Mouse (Mus musculus): Measurements from ENCODE around the gene Atp6v1d. TPM values are rescaled to one million over a fixed set of nuclear protein-coding genes. Genes with fewer than 3 reads are reported as not detected.
A peak's percentile ranks its signal among the peaks of the same experiment; 100 is the strongest.

Gene Atp6v1d
- total RNA-seq (2012; rRNA removed), result 34.8 and 44.6 TPM in 2 replicates

GRCm38 (mm10) chr12:78861496-78862253, at the start of gene Atp6v1d, which contains the start of gene Eif2s1:
Atp6v1d (minus strand) TSS chr12:78861638.
Eif2s1 (plus strand) TSS chr12:78861819.
- peaks cover 3 to 4% of the 10 kb centered on the region in 2 experiments; a peak in 3 of 4 replicates for H3K4me1 ChIP-seq (ENCODE audit: control insufficient read depth in 2 of 2, insufficient read depth in 2 of 2, low read length in 2 of 2, poor library complexity in 1 of 2)
- TF ChIP-seq ZNF384 (IDR thresholded peaks at IDR 0.05; ENCODE audit: low read depth, low read length) (no peak), HCFC1 (IDR thresholded peaks at IDR 0.05; ENCODE audit: borderline replicate concordance, insufficient read depth, low read length) (peak; percentile 67; the same call in 1 of the 2 replicates)
- DNase-seq (ENCODE audit: low read depth, low spot score), result peak; percentile 98
- peak within 1 kb of the TSS; percentile 82 for H3K27ac ChIP-seq (ENCODE audit: insufficient read depth, low read depth, low read length, poor library complexity, severe bottlenecking)
- peak within 1 kb of the TSS; percentile 76 to 93 for H3K4me3 ChIP-seq (ENCODE audit: insufficient read depth in 1 of 2, low read depth in 1 of 2, low read length in 2 of 2, poor library complexity in 1 of 2, severe bottlenecking in 1 of 2)
- peak within 1 kb of the TSS; percentile 96 for H3K9ac ChIP-seq (ENCODE audit: insufficient read depth, low read depth, low read length, poor library complexity, severe bottlenecking)
- in situ Hi-C loops (cut with MboI; ENCODE audit: low sequenced_read_pairs in 2 of 2, unreplicated experiment in 2 of 2), result no loop called here
- no peaks in the 10 kb centered on the region; the same call in 1 of the 2 replicates for H3K36me3 ChIP-seq (ENCODE audit: control insufficient read depth, insufficient read depth, low read length, poor library complexity, severe bottlenecking)
- no peaks in the 10 kb centered on the region for H3K9me3 ChIP-seq (ENCODE audit: control insufficient read depth, insufficient read depth, low read depth, low read length)

DNA sequence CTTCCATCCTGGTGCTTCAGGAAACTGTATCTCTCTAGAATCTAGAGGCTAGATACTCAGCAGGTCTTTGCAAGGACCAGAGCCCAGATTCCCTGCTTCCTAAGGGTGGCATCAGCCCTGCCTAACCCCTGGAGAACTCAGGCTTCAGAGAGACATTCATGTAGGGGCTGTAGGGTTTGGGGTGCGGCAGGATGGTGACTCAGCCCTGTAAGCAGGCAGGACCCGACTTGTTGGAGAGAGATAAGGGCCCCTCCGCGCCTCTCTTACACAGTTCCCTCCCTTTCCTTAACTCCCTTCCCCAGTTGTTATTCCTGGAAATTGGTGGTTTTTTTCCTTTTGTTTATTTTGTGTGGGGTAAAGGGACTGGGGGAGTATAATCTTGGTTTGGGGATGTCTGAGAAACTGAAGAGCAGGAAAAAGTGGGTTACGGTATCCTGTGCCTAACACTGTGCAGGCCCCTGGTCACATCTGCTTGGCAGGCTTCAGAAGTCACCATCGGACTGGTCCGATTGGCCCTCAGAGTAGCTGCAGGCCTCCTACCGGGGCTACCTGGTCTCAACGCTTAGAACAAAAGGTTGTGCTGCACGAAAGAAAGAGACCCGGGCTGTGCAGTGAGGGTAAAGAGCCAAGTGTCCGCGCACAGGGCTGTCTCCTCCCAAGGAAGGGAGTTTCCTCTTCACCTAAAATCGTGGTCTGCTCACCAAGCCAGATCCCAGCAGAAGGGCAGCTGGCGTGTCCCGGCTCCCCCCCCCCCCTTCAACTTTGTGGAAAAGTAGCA, 49.4 kb upstream of the Atp6v1d start:
- no peak overlapping the region for H3K9ac ChIP-seq (ENCODE audit: insufficient read depth, low read depth, low read length, poor library complexity, severe bottlenecking)
- DNase-seq (ENCODE audit: low read depth, low spot score), result no peak
- in situ Hi-C loops (cut with MboI; ENCODE audit: low sequenced_read_pairs in 2 of 2, unreplicated experiment in 2 of 2), result loop anchor here in 1 of 2 experiments (10.0 kb wide), 1 partner anchor 174 kb away; the partner anchor contains the start of gene Pigh
- H3K4me1 ChIP-seq (ENCODE audit: control insufficient read depth in 2 of 2, insufficient read depth in 2 of 2, low read length in 2 of 2, poor library complexity in 1 of 2), result peaks cover 2 to 5% of the 10 kb centered on the region in 2 experiments; a peak in 2 of 4 replicates
- H3K27ac ChIP-seq (ENCODE audit: insufficient read depth, low read depth, low read length, poor library complexity, severe bottlenecking), result no peak overlapping the region
- peak overlapping the region; percentile 25 to 63; a peak in 2 of 4 replicates for H3K4me3 ChIP-seq (ENCODE audit: insufficient read depth in 1 of 2, low read depth in 1 of 2, low read length in 2 of 2, poor library complexity in 1 of 2, severe bottlenecking in 1 of 2)
- no peaks in the 10 kb centered on the region for H3K9me3 ChIP-seq (ENCODE audit: control insufficient read depth, insufficient read depth, low read depth, low read length)
- TF ChIP-seq MAFK (IDR thresholded peaks at IDR 0.05; ENCODE audit: insufficient read depth, low read depth, low read length), result no peak
- no peak for TF ChIP-seq ZC3H11A (IDR thresholded peaks at IDR 0.05; ENCODE audit: borderline replicate concordance, low read depth, low read length)
- TF ChIP-seq CHD2 (IDR thresholded peaks at IDR 0.05; ENCODE audit: low read depth, low read length), result no peak
- no peak for TF ChIP-seq HCFC1 (IDR thresholded peaks at IDR 0.05; ENCODE audit: borderline replicate concordance, insufficient read depth, low read length)
- TF ChIP-seq ZNF384 (IDR thresholded peaks at IDR 0.05; ENCODE audit: low read depth, low read length), result no peak
- H3K36me3 ChIP-seq (ENCODE audit: control insufficient read depth, insufficient read depth, low read length, poor library complexity, severe bottlenecking), result no peaks in the 10 kb centered on the region

- Histone ChIP-seq H3K9me3 (ENCODE audit: control insufficient read depth, insufficient read depth, low read depth, low read length) (no peaks in the 10 kb centered on the region), H3K27ac (ENCODE audit: insufficient read depth, low read depth, low read length, poor library complexity, severe bottlenecking) (no peak overlapping the region), H3K36me3 (ENCODE audit: control insufficient read depth, insufficient read depth, low read length, poor library complexity, severe bottlenecking) (no peaks in the 10 kb centered on the region), H3K9ac (ENCODE audit: insufficient read depth, low read depth, low read length, poor library complexity, severe bottlenecking) (no peak overlapping the region), H3K4me3 (ENCODE audit: insufficient read depth in 1 of 2, low read depth in 1 of 2, low read length in 2 of 2, poor library complexity in 1 of 2, severe bottlenecking in 1 of 2) (no peak overlapping the region), H3K4me1 (ENCODE audit: control insufficient read depth in 2 of 2, insufficient read depth in 2 of 2, low read length in 2 of 2, poor library complexity in 1 of 2) (peaks cover 2 to 5% of the 10 kb centered on the region in 2 experiments; a peak in 2 of 4 replicates)
- TF ChIP-seq ZC3H11A (IDR thresholded peaks at IDR 0.05; ENCODE audit: borderline replicate concordance, low read depth, low read length), result no peak
- TF ChIP-seq HCFC1 (IDR thresholded peaks at IDR 0.05; ENCODE audit: borderline replicate concordance, insufficient read depth, low read length), result no peak
- no peak for TF ChIP-seq ZNF384 (IDR thresholded peaks at IDR 0.05; ENCODE audit: low read depth, low read length)
- no peak for TF ChIP-seq CHD2 (IDR thresholded peaks at IDR 0.05; ENCODE audit: low read depth, low read length)
- no peak for TF ChIP-seq MAFK (IDR thresholded peaks at IDR 0.05; ENCODE audit: insufficient read depth, low read depth, low read length)
- in situ Hi-C loops (cut with MboI; ENCODE audit: low sequenced_read_pairs in 2 of 2, unreplicated experiment in 2 of 2), result no loop called here
- no peak for DNase-seq (ENCODE audit: low read depth, low spot score)
Observed at GRCm38 (mm10) chr12:78908081-78908605, 46.7 kb upstream of the Atp6v1d start.

DNA sequence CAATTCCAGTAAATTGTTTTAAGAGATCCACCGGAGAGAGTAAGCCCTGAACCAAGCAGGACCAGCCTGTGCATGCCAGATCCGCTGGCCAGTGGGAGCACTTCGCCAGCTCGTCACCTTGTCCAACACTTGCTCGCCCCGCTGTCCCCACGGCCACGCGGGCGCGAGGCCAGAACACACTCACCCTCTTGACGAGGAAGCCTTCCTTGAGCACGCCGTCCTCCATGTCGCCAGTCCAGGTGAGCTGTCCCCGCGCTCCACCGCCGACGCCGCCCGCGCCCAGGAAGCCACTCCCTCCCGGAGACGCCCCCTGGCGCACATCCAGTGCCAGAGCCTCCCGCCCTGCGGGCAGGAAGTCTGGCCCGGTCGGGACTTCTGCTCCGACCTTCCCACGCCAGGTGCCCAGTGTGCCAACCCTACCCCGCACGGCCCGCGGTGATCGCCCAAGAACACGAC, 45.3 kb upstream of the Atp6v1d start, which contains the start of gene Plek2:
Gene Plek2, minus strand, starts transcription at position 258 of the 456 bp plus-strand sequence.
- Histone ChIP-seq H3K4me1 (ENCODE audit: control insufficient read depth in 2 of 2, insufficient read depth in 2 of 2, low read length in 2 of 2, poor library complexity in 1 of 2) (peaks cover 2 to 5% of the 10 kb centered on the region in 2 experiments; a peak in 2 of 4 replicates), H3K9ac (ENCODE audit: insufficient read depth, low read depth, low read length, poor library complexity, severe bottlenecking) (peak within 1 kb of the TSS; percentile 53; the same call in 1 of the 2 replicates), H3K9me3 (ENCODE audit: control insufficient read depth, insufficient read depth, low read depth, low read length) (no peaks in the 10 kb centered on the region), H3K4me3 (ENCODE audit: insufficient read depth in 1 of 2, low read depth in 1 of 2, low read length in 2 of 2, poor library complexity in 1 of 2, severe bottlenecking in 1 of 2) (peak within 1 kb of the TSS; percentile 64 to 66), H3K27ac (ENCODE audit: insufficient read depth, low read depth, low read length, poor library complexity, severe bottlenecking) (no peak within 1 kb of the TSS), H3K36me3 (ENCODE audit: control insufficient read depth, insufficient read depth, low read length, poor library complexity, severe bottlenecking) (no peaks in the 10 kb centered on the region)
- in situ Hi-C loops (cut with MboI; ENCODE audit: low sequenced_read_pairs in 2 of 2, unreplicated experiment in 2 of 2), result no loop called here
- DNase-seq (ENCODE audit: low read depth, low spot score), result no peak
- TF ChIP-seq CHD2 (IDR thresholded peaks at IDR 0.05; ENCODE audit: low read depth, low read length) (no peak), ZC3H11A (IDR thresholded peaks at IDR 0.05; ENCODE audit: borderline replicate concordance, low read depth, low read length) (no peak), ZNF384 (IDR thresholded peaks at IDR 0.05; ENCODE audit: low read depth, low read length) (no peak), MAFK (IDR thresholded peaks at IDR 0.05; ENCODE audit: insufficient read depth, low read depth, low read length) (no peak)

All from ES-E14 (cell line).